Mouse (Mus musculus) intestine, postnatal 0 days (tissue): ENCODE data around the gene Ddb2. TPM values are rescaled to one million over a fixed set of nuclear protein-coding genes. Genes with fewer than 3 reads are reported as not detected.
"Not testable (repeated sequence)": the region's sequence is repeated elsewhere in the genome, so short reads cannot be mapped to it uniquely, and the experiment has no call there.

ENCODE experiments used
- ATAC-seq: fragments of 200-750 bp; cut with Nextera tagmentation; 2 replicates; pipeline ENCODE4 v1.8.0; 2017; ENCODE audit warnings: mild to moderate bottlenecking, moderate TSS enrichment, moderate library complexity
- H3K27ac ChIP-seq: fragments of 300-500 bp; sonication (generic); 2 replicates; pipeline ENCODE4 v1.5.1; 2014; ENCODE audit warnings: mild to moderate bottlenecking, low read depth, low read length, moderate library complexity
- H3K27me3 ChIP-seq: fragments of 300-500 bp; sonication (generic); replicated peaks from 2 replicates; pipeline ENCODE4 v1.6.1; 2014; ENCODE audit warnings: low read length, mixed read lengths; ENCODE audit not compliant: control insufficient read depth, insufficient read depth
- H3K36me3 ChIP-seq: fragments of 300-500 bp; sonication (generic); 2 replicates; pipeline ENCODE4 v1.6.1; 2014; ENCODE audit warnings: mild to moderate bottlenecking, moderate library complexity; ENCODE audit not compliant: control insufficient read depth, insufficient read depth
- H3K4me1 ChIP-seq: fragments of 300-500 bp; sonication (generic); replicated peaks from 2 replicates; pipeline ENCODE4 v1.6.1; 2014; ENCODE audit warnings: antibody characterized with exemption, low read length, mixed read lengths; ENCODE audit not compliant: control insufficient read depth, insufficient read depth
- H3K4me2 ChIP-seq: fragments of 300-500 bp; sonication (generic); replicated peaks from 2 replicates; pipeline ENCODE4 v1.6.1; 2014; ENCODE audit warnings: low read depth, mild to moderate bottlenecking, moderate library complexity
- H3K4me3 ChIP-seq: fragments of 300-500 bp; sonication (generic); 2 replicates; pipeline ENCODE4 v1.5.1; 2014; ENCODE audit warnings: low read depth, low read length
- H3K9ac ChIP-seq: fragments of 300-500 bp; sonication (generic); 2 replicates; pipeline ENCODE4 v1.6.1; 2014; ENCODE audit warnings: mild to moderate bottlenecking, low read depth, low read length
- H3K9me3 ChIP-seq: fragments of 300-500 bp; sonication (generic); 2 replicates; pipeline ENCODE4 v1.6.1; 2016; ENCODE audit warnings: mixed run types; ENCODE audit not compliant: control insufficient read depth
- CTCF ChIP-seq: sonication (generic); IDR thresholded peaks from 2 replicates; pipeline ENCODE4 v1.5.1; 2016; ENCODE audit warnings: low read depth, mild to moderate bottlenecking, control low read depth, antibody characterized with exemption, moderate library complexity
- WGBS: fragments of 180-500 bp; shearing (Covaris S2); extraction: QIAGEN DNeasy Blood & Tissue Kit; methylation state at CpG from one replicate; pipeline ENCODE4 v1.1.7; 2014; 5-methylcytosine and 5-hydroxymethylcytosine counted together
- polyA plus RNA-seq: library from polyadenylated mRNA; unstranded; fragments of >200 nt; fragmentation: Nextera tagmentation; extraction: Ambion mirVana; gene quantifications from 2 replicates; pipeline ENCODE4 v1.2.1, GENCODE M21; 2015

Gene Ddb2
- polyA plus RNA-seq, 1 experiment from 2014 or later, result 4.4 TPM

GRCm38 (mm10) chr2:91244557-91245228, 7.9 kb upstream of the Ddb2 start:
- WGBS, result 73% methylated on average over 5 of the region's 5 CpGs
- ATAC-seq, result no peak

DNA sequence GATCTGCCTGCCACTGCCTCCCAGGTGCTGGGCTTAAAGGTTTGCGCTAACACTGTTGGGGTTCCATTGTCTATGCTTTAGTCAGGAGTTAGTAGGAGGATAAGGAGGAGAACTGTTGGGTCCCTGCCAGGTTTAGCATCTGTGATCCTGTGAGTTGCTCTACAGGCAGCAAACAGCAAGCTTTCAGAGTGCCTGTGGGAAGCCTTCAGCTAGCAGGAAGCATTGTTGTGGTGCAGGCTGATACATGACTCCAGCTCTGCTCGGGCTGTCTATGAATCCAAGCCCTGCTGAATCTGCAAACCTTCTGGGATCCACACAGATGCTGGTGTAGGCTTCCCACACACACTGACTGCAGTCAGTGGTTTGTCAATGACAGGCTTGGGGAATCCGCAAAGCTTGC, 6.6 kb upstream of the Ddb2 start:
- Histone ChIP-seq H3K27me3 (no peaks in the 10 kb centered on the region), H3K4me2 (no peak overlapping the region), H3K9me3 (no peaks in the 10 kb centered on the region), H3K27ac (no peak overlapping the region), H3K9ac (no peak overlapping the region), H3K4me3 (no peak overlapping the region), H3K4me1 (no peaks in the 10 kb centered on the region), H3K36me3 (no peaks in the 10 kb centered on the region)
- TF ChIP-seq CTCF, result no peak
- WGBS, result 68% methylated on average over 3 of the region's 3 CpGs
- no peak for ATAC-seq

More at GRCm38 (mm10) chr2:91244557-91245228, 7.9 kb upstream of the Ddb2 start:
- H3K27me3 ChIP-seq, result no peaks in the 10 kb centered on the region
- H3K27ac ChIP-seq, result no peak overlapping the region
- no peak for TF ChIP-seq CTCF
- no peaks in the 10 kb centered on the region for H3K9me3 ChIP-seq
- no peak overlapping the region for H3K9ac ChIP-seq
- H3K4me2 ChIP-seq, result no peak overlapping the region
- H3K4me3 ChIP-seq, result no peak overlapping the region
- no peaks in the 10 kb centered on the region for H3K4me1 ChIP-seq
- no peaks in the 10 kb centered on the region for H3K36me3 ChIP-seq

DNA sequence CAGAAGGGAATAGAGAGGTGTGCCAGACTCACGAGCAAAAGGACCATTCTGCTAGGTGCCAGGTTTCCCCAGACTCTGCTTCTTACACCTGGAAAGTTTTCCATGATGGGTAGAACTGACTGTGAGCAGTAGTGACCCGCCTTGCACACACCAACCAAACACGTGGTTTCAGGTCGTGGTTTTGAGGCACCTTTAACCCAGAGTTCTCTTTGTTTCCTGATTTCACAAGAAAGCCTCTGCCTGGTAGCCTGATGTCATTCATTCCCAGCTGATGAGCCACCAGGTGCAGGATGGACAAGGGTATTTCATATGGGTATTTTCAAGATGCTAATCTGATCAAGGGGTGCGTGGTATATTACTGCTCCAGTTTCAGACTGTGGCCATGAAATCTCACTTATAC, 5.8 kb upstream of the Ddb2 start:
- no peak for TF ChIP-seq CTCF
- ATAC-seq, result peak; percentile 74

DNA sequence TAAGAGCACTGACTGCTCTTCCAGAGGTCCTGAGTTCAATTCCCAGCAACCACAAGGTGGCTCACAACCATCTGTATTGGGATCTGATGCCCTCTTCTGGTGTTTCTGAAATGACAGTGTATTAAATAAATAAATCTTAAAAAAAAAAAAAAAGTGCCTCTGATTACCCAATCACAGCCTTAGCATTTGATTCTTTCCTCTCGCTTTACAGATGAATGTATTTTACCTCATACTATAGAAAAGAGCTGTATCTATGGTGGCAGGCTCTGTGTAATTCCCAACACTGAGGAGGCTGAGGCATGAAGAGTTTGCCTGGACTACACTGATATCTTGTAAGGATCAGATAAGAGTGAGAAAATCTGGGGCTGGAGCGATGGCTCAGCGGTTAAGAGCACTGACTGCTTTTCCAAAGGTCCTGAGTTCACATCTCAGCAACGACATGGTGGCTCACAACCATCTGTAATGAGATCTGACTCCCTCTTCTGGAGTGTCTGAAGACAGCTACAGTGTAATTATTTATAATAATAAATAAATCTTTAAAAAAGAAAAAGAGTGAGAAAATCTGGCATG, 814 bp upstream of the Ddb2 start:
- not testable (repeated sequence) for H3K9me3 ChIP-seq, H3K4me1 ChIP-seq, H3K27me3 ChIP-seq, H3K36me3 ChIP-seq, H3K9ac ChIP-seq
- WGBS, result 12% methylated on average over 4 of the region's 4 CpGs
- peak; percentile 53 for TF ChIP-seq CTCF
- Histone ChIP-seq H3K4me3 (peak overlapping the region; percentile 56), H3K27ac (peak overlapping the region; percentile 73; the same call in 1 of the 2 replicates), H3K4me2 (peak overlapping the region; percentile 94)
- peak; percentile 44 for ATAC-seq

More for the DNA sequence above, 5.8 kb upstream of the Ddb2 start:
- no peaks in the 10 kb centered on the region for H3K4me1 ChIP-seq
- no peak overlapping the region for H3K4me3 ChIP-seq
- H3K27ac ChIP-seq, result no peak overlapping the region
- H3K27me3 ChIP-seq, result no peaks in the 10 kb centered on the region
- no peaks in the 10 kb centered on the region for H3K9me3 ChIP-seq
- no peaks in the 10 kb centered on the region for H3K36me3 ChIP-seq
- 43% methylated on average over 5 of the region's 5 CpGs for WGBS
- no peak overlapping the region for H3K4me2 ChIP-seq
- H3K9ac ChIP-seq, result no peak overlapping the region

- Histone ChIP-seq H3K36me3 (peaks cover 6% of the 10 kb centered on the region; the same call in 1 of the 2 replicates), H3K4me2 (no peak overlapping the region), H3K4me3 (no peak overlapping the region), H3K27me3 (no peaks in the 10 kb centered on the region), H3K9me3 (no peaks in the 10 kb centered on the region), H3K27ac (no peak overlapping the region), H3K4me1 (no peaks in the 10 kb centered on the region), H3K9ac (no peak overlapping the region)
- 89% methylated on average over 2 of the region's 2 CpGs for WGBS
- ATAC-seq, result no peak
- no peak for TF ChIP-seq CTCF
Observed at GRCm38 (mm10) chr2:91229735-91230134, 7.0 kb downstream of the Ddb2 start.

DNA sequence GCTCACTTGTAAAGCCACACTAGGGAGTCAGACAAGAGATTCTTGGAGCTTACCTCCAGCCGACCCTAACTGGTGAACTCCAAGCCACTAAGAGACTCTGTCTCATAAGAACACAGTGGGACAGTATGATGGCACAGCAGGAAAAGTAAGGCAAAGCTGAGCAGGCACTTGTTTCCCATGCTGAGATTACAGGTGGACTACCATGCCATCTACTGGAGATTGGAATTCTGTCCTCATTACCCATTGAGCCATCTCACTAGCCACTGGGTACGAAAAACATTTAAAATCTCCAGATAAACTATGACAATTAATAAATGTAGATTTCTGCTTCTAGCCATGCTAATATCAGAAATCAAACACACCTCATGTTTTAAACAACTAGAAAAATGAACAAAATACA, 13.2 kb downstream of the Ddb2 start:
- 87% methylated on average over 2 of the region's 2 CpGs for WGBS
- H3K4me2 ChIP-seq, result no peak overlapping the region
- TF ChIP-seq CTCF, result peak; percentile 51

More for the DNA sequence above, 13.2 kb downstream of the Ddb2 start:
- no peaks in the 10 kb centered on the region for H3K27me3 ChIP-seq
- no peaks in the 10 kb centered on the region for H3K4me1 ChIP-seq
- H3K36me3 ChIP-seq, result no peaks in the 10 kb centered on the region
- no peak for ATAC-seq
- no peaks in the 10 kb centered on the region for H3K9me3 ChIP-seq
- no peak overlapping the region for H3K4me3 ChIP-seq
- no peak overlapping the region for H3K27ac ChIP-seq
- no peak overlapping the region for H3K9ac ChIP-seq
